Mouse (Mus musculus) heart, postnatal 10 days (tissue): ENCODE results near the gene Vmn1r113. TPM values are rescaled to one million over a fixed set of nuclear protein-coding genes. Genes with fewer than 3 reads are reported as not detected.
"Not testable (repeated sequence)": the region's sequence is repeated elsewhere in the genome, so short reads cannot be mapped to it uniquely, and the experiment has no call there.

Experiments used
- DNase-seq, 2 experiments: peaks; one replicate each; pipeline ENCODE4 v3.0.0; 2021
- intact Hi-C: fragments of 180-260 bp; cut with DNase I; formaldehyde crosslinking; loops from one replicate; pipeline ENCODE4 v1.15.1; 2025
- total RNA-seq, 2 experiments: library from RNA; stranded (reverse); gene quantifications; 2 replicates each; pipeline ENCODE4 v1.2.3; 2021

Vmn1r113 gene
- not detected for total RNA-seq

DNA sequence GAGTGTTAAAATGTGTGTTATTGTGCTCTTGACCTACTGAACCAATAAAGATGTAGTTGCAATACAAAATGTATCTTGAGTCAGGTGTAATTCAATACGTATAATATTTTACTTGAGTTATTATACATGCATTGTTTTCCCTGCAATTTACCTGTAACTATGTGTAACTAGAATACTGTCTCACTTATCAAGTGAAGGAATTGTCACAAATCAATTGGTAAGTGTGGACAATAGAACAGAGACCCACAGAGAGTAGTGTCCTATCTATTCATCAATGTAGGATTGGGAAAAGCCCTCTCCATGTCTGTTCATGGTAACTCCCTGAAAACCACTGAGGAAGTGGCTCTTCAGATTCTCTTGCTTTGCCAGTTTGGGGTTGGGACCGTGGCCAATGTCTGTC is at the start of gene Vmn1r113:
Vmn1r113 (plus strand) TSS at position 301 of the 400 bp plus-strand sequence.
- intact Hi-C loops, DNase-seq: not testable (repeated sequence)

DNA sequence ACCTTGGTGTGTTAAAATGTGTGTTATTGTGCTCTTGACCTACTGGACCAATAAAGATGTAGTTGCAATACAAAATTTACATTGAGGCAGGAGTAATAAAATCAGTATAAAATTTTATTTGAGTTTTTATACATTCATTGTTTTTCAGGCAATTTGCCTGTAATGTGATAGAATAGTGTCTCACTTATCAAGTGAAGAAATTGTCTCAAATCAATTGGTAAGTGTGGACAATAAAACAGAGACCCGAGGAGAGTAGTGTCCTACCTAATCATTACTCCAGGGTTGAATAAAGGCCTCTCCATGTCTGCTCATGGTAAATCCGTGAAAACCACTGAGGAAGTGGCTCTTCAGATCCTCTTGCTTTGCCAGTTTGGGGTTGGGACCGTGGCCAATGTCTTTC is 16.2 kb upstream of the Vmn1r113 start, which contains the start of gene Vmn1r112:
Vmn1r112 (plus strand) TSS at position 301 of the 400 bp plus-strand sequence.
- DNase-seq, intact Hi-C loops: not testable (repeated sequence)

DNA sequence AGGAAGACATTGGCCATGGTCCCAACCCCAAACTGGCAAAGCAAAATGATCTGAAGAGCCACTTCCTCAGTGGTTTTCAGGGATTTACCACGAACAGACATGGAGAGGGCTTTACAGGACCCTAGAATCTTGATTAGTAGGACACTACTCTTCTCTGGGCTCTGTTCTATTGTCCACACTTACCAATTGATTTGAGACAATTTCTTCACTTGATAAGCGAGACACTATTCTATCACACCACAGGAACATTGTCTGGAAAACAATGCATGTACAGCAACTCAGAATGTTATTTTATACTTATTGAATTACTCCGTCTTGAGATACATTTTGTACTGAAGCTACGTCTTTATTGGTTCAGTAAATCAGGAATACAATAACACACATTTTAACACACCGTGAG is 25.0 kb downstream of the Vmn1r113 start, which contains the start of gene Vmn1r114:
Vmn1r114 (minus strand) TSS at position 101 of the 400 bp plus-strand sequence.
- intact Hi-C loops, DNase-seq: not testable (repeated sequence)

Other genes starting within 250 kb of the Vmn1r113 start
- gene Gm5726, start 241.5 kb upstream of the Vmn1r113 start, total RNA-seq, result not detected
- gene Gm4141, start 211.0 kb upstream of the Vmn1r113 start, total RNA-seq, result not detected
- gene Gm4513, start 188.3 kb upstream of the Vmn1r113 start, total RNA-seq, result not detected
- not detected for gene Vmn1r107, start 118.4 kb upstream of the Vmn1r113 start, total RNA-seq
- not detected for gene Vmn1r111, start 84.1 kb upstream of the Vmn1r113 start, total RNA-seq
- not detected for gene Gm10668, start 56.7 kb upstream of the Vmn1r113 start, total RNA-seq
- not detected for gene Vmn1r112, start 16.1 kb upstream of the Vmn1r113 start, total RNA-seq
- gene Vmn1r114, start 24.9 kb downstream of the Vmn1r113 start, total RNA-seq, result not detected
- gene Vmn1r115, start 57.7 kb downstream of the Vmn1r113 start, total RNA-seq, result not detected
- not detected for gene Vmn1r116, start 85.0 kb downstream of the Vmn1r113 start, total RNA-seq
- not detected for gene Vmn1r117, start 96.8 kb downstream of the Vmn1r113 start, total RNA-seq
- gene Vmn1r118, start 125.1 kb downstream of the Vmn1r113 start, total RNA-seq, result not detected
- gene Vmn1r119, start 225.2 kb downstream of the Vmn1r113 start, total RNA-seq, result not detected